Mouse (Mus musculus) neural tube, embryonic 14.5 days (tissue): ENCODE data around the gene Id1. TPM values are rescaled to one million over a fixed set of nuclear protein-coding genes. Genes with fewer than 3 reads are reported as not detected.
A peak's percentile ranks its signal among the peaks of the same experiment; 100 is the strongest.

Experiments
- ATAC-seq: fragments of 200-750 bp; cut with Nextera tagmentation; 2 replicates; pipeline ENCODE4 v1.8.0; 2017; ENCODE audit warnings: low read depth, mild to moderate bottlenecking, moderate TSS enrichment, moderate library complexity
- H3K27ac ChIP-seq: fragments of 300-500 bp; sonication (generic); 2 replicates; pipeline ENCODE4 v1.5.1; 2014; ENCODE audit warnings: low read depth, mild to moderate bottlenecking, control low read depth, low read length, moderate library complexity, mixed read lengths
- H3K27me3 ChIP-seq: fragments of 300-500 bp; sonication (generic); 2 replicates; pipeline ENCODE4 v1.6.1; 2014; ENCODE audit warnings: low read length; ENCODE audit not compliant: control insufficient read depth, insufficient read depth
- H3K36me3 ChIP-seq: fragments of 300-500 bp; sonication (generic); 2 replicates; pipeline ENCODE4 v1.6.1; 2014; ENCODE audit warnings: low read length, mixed read lengths; ENCODE audit not compliant: control insufficient read depth, insufficient read depth
- H3K4me1 ChIP-seq: fragments of 300-500 bp; sonication (generic); 2 replicates; pipeline ENCODE4 v1.6.1; 2014; ENCODE audit warnings: low read length; ENCODE audit not compliant: control insufficient read depth, insufficient read depth
- H3K4me2 ChIP-seq: fragments of 300-500 bp; sonication (generic); 2 replicates; pipeline ENCODE4 v1.6.1; 2014; ENCODE audit warnings: mild to moderate bottlenecking, low read depth, low read length, control low read depth
- H3K4me3 ChIP-seq: fragments of 300-500 bp; sonication (generic); 2 replicates; pipeline ENCODE4 v1.5.1; 2014; ENCODE audit warnings: low read depth, low read length, control low read depth, mixed read lengths
- H3K9ac ChIP-seq: fragments of 300-500 bp; sonication (generic); replicated peaks from 2 replicates; pipeline ENCODE4 v1.6.1; 2014; ENCODE audit warnings: low read depth, mild to moderate bottlenecking, control low read depth, low read length, mixed read lengths
- H3K9me3 ChIP-seq: fragments of 300-500 bp; sonication (generic); 2 replicates; pipeline ENCODE4 v1.6.1; 2016; ENCODE audit warnings: low read length; ENCODE audit not compliant: control insufficient read depth
- WGBS: fragments of 180-500 bp; shearing (Covaris S2); extraction: QIAGEN DNeasy Blood & Tissue Kit; methylation state at CpG from one replicate; pipeline ENCODE4 v1.1.7; 2014; 5-methylcytosine and 5-hydroxymethylcytosine counted together
- polyA plus RNA-seq: library from polyadenylated mRNA; unstranded; fragments of >200 nt; fragmentation: Nextera tagmentation; extraction: Ambion mirVana; gene quantifications from 2 replicates; pipeline ENCODE4 v1.2.1, GENCODE M21; 2014

Gene Id1
- polyA plus RNA-seq, 1 experiment from 2014 or later: 50.4 TPM

GRCm38 (mm10) chr2:152726751-152727335 lies 9.2 kb upstream of the Id1 start:
- Histone ChIP-seq H3K27ac (no peak overlapping the region), H3K9ac (no peak overlapping the region), H3K27me3 (no peaks in the 10 kb centered on the region), H3K9me3 (no peaks in the 10 kb centered on the region), H3K4me1 (peaks cover 8% of the 10 kb centered on the region; the same call in 1 of the 2 replicates), H3K36me3 (no peaks in the 10 kb centered on the region), H3K4me2 (no peak overlapping the region), H3K4me3 (no peak overlapping the region)
- ATAC-seq: no peak
- 80% methylated on average over 6 of the region's 6 CpGs for WGBS

GRCm38 (mm10) chr2:152727795-152728510 lies 8.1 kb upstream of the Id1 start:
- Histone ChIP-seq H3K4me1 (peaks cover 8% of the 10 kb centered on the region; the same call in 1 of the 2 replicates), H3K36me3 (no peaks in the 10 kb centered on the region), H3K27me3 (no peaks in the 10 kb centered on the region), H3K9ac (no peak overlapping the region), H3K27ac (no peak overlapping the region), H3K4me2 (no peak overlapping the region), H3K9me3 (no peaks in the 10 kb centered on the region), H3K4me3 (no peak overlapping the region)
- ATAC-seq: no peak
- 83% methylated on average over 14 of the region's 14 CpGs for WGBS

- H3K4me1 ChIP-seq: peaks cover 7% of the 10 kb centered on the region; the same call in 1 of the 2 replicates
- no peaks in the 10 kb centered on the region for H3K9me3 ChIP-seq
- H3K4me3 ChIP-seq: no peak overlapping the region
- no peak for ATAC-seq
- no peaks in the 10 kb centered on the region for H3K27me3 ChIP-seq
- H3K36me3 ChIP-seq: no peaks in the 10 kb centered on the region
- H3K9ac ChIP-seq: no peak overlapping the region
- H3K27ac ChIP-seq: no peak overlapping the region
- WGBS: 84% methylated on average over 7 of the region's 7 CpGs
- H3K4me2 ChIP-seq: no peak overlapping the region
Observed at GRCm38 (mm10) chr2:152728594-152728993, 7.5 kb upstream of the Id1 start.

GRCm38 (mm10) chr2:152729013-152729635 lies 6.9 kb upstream of the Id1 start:
- Histone ChIP-seq H3K9me3 (no peaks in the 10 kb centered on the region), H3K4me1 (0 out of 2 replicates have a peak, but pooled peaks cover 3% of the 10 kb centered on the region), H3K27me3 (no peaks in the 10 kb centered on the region), H3K36me3 (no peaks in the 10 kb centered on the region), H3K9ac (no peak overlapping the region), H3K4me3 (no peak overlapping the region), H3K27ac (no peak overlapping the region), H3K4me2 (no peak overlapping the region)
- 64% methylated on average over 8 of the region's 8 CpGs for WGBS
- no peak for ATAC-seq

- no peaks in the 10 kb centered on the region for H3K9me3 ChIP-seq
- no peak overlapping the region for H3K4me2 ChIP-seq
- 42% methylated on average over 7 of the region's 7 CpGs for WGBS
- H3K4me3 ChIP-seq: no peak overlapping the region
- no peak overlapping the region for H3K27ac ChIP-seq
- H3K9ac ChIP-seq: no peak overlapping the region
- no peaks in the 10 kb centered on the region for H3K36me3 ChIP-seq
- no peak for ATAC-seq
- peaks cover 6% of the 10 kb centered on the region for H3K4me1 ChIP-seq
- H3K27me3 ChIP-seq: no peaks in the 10 kb centered on the region
Observed at GRCm38 (mm10) chr2:152729636-152730020, 6.4 kb upstream of the Id1 start.

GRCm38 (mm10) chr2:152733201-152733600 lies 2.9 kb upstream of the Id1 start:
- WGBS: 93% methylated on average over 2 of the region's 2 CpGs
- Histone ChIP-seq H3K4me2 (no peak overlapping the region), H3K4me1 (peaks cover 20% of the 10 kb centered on the region), H3K9ac (no peak overlapping the region), H3K36me3 (no peaks in the 10 kb centered on the region), H3K4me3 (no peak overlapping the region), H3K27ac (no peak overlapping the region), H3K9me3 (no peaks in the 10 kb centered on the region), H3K27me3 (no peaks in the 10 kb centered on the region)
- no peak for ATAC-seq

GRCm38 (mm10) chr2:152734501-152734900 lies 1.6 kb upstream of the Id1 start:
- Histone ChIP-seq H3K36me3 (no peaks in the 10 kb centered on the region), H3K27me3 (no peaks in the 10 kb centered on the region), H3K4me1 (peaks cover 23% of the 10 kb centered on the region), H3K27ac (peak overlapping the region; percentile 55), H3K9ac (0 out of 2 replicates have a peak overlapping the region, but pooled peaks have one; percentile 9), H3K4me2 (peak overlapping the region; percentile 85), H3K9me3 (no peaks in the 10 kb centered on the region), H3K4me3 (peak overlapping the region; percentile 50)
- 15% methylated on average over 10 of the region's 10 CpGs for WGBS
- no peak for ATAC-seq

- H3K27ac ChIP-seq: peak overlapping the region; percentile 55
- WGBS: 0% methylated on average over 28 of the region's 28 CpGs
- peak; percentile 91 for ATAC-seq
- no peaks in the 10 kb centered on the region for H3K27me3 ChIP-seq
- 0 out of 2 replicates have a peak overlapping the region, but pooled peaks have one; percentile 9 for H3K9ac ChIP-seq
- H3K4me1 ChIP-seq: peaks cover 25% of the 10 kb centered on the region
- H3K4me3 ChIP-seq: peak overlapping the region; percentile 50
- H3K36me3 ChIP-seq: no peaks in the 10 kb centered on the region
- H3K9me3 ChIP-seq: no peaks in the 10 kb centered on the region
- peak overlapping the region; percentile 85 for H3K4me2 ChIP-seq
Observed at GRCm38 (mm10) chr2:152734984-152735383, 1.1 kb upstream of the Id1 start.

- Histone ChIP-seq H3K9me3 (no peaks in the 10 kb centered on the region), H3K4me1 (peaks cover 25% of the 10 kb centered on the region), H3K27me3 (no peaks in the 10 kb centered on the region), H3K4me2 (peak overlapping the region; percentile 85), H3K36me3 (no peaks in the 10 kb centered on the region), H3K9ac (peak overlapping the region; percentile 67), H3K4me3 (peak overlapping the region; percentile 50), H3K27ac (peak overlapping the region; percentile 13)
- no peak for ATAC-seq
- under 1% methylated on average over 22 of the region's 22 CpGs for WGBS
Observed at GRCm38 (mm10) chr2:152736748-152737147, 697 bp downstream of the Id1 start.
